Mouse (Mus musculus): Measurements from ENCODE around the gene Timm44.
"Not testable (repeated sequence)": the region's sequence is repeated elsewhere in the genome, so short reads cannot be mapped to it uniquely, and the experiment has no call there.

Gene Timm44

DNA sequence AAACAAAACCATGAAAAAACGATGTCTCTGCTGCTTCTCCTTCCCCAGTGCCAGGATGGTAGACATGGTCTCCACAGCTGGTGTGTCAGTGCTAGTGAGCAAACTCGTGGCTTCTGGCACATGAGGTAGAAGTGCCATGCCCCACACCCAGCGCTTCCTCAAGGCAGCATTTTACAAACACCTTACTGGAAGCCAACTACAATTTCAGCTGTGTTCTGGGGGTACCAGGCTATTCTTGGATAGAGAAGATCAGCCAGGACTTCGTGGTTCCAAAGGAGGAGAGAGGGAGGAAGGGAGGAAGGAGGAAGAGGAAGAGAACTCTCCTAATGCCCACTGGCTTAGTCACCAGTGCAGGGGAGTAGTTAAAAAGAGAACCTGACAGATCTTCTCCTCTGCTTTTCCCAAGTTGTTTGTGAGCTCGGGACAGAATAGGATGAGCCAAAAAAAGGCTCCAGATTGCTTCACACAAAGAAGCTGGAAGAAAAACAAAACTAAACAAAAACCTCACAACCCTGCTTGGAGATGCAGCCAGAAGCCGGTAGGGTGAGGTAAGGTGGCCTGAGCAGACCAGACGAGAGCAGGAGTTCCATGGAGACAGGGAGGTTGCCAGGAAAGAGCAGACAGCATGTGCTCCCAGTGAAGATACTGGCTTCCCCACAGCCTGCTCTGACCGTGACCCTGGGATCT lies 12.5 kb downstream of the Timm44 start:
- no peak for DNase-seq

DNA sequence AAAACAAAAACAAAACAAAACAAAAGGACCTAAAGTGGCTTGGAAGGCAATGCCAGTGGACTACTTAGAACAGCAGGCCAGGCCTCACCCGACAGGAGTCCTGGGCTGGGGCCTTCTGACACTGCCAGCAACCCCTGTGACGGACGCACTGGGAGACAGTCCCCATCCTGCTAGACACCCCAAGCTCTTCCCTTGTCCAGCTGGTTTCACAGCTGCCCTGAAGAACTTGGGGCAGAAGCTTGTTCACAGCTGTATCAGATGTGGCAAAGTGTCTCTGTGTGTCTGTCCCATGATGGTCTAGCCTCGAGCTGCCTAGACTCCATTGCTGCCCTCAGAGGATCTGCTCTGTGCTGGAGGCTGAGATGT lies 15.9 kb downstream of the Timm44 start:
- DNase-seq, result peak; percentile 16

DNA sequence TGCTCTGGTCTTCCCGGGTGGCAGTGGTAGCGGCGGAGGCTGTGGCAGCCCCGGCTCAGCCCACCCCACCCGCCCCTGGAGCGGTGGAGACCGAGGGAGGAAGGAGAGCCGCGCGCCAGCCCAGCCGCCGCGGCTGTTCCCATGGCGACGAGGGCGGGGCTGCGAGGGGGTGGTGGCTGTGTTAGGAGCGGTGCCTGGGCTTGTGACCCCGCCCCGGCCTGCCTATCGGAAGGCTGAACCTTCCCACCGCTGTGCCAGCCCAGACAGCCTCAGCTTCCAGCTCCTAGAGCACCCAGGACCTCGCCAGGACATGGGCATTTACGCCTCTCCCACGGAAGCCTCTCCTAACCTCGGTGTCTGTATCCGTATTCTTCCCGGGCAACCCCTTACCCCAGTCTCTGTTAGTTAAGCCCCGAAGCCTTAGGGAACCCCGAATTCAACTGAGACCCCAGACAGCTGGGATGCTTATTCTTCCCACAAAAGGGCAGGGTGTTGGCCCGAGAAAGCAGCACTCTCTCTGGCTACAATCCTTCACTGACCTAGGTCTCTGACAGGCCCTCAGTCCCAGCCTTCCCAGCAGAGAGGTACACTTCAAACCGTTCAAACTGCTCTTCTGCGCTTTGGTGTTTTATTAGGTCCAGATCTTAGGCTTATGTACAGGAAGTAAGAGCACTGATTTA lies 16.4 kb downstream of the Timm44 start, which contains the start of gene Ctxn1:
TSS of gene Ctxn1 (minus strand) at position 150 of the 680 bp plus-strand sequence.
- DNase-seq, result peak; percentile 71

DNA sequence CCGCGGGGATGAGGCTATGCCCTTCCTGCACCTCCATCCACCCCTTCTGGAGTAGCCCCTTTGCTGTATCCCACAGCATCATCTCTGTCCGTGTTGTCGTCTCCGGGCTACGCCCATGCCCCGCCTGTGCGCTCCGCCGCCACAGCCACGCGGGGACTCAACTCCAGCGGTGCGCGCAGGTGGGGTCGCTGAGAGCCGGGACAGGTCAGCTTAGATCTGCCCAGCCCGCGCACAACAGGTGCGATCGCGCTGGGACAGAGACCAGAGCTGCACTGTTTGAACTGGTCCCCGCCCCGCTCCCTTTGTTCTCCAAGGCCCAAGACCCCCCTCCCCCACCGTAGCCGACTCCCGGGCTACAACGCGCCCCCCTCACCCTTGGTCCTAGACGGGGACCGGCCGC lies 17.0 kb downstream of the Timm44 start:
- peak; percentile 38 for DNase-seq

DNA sequence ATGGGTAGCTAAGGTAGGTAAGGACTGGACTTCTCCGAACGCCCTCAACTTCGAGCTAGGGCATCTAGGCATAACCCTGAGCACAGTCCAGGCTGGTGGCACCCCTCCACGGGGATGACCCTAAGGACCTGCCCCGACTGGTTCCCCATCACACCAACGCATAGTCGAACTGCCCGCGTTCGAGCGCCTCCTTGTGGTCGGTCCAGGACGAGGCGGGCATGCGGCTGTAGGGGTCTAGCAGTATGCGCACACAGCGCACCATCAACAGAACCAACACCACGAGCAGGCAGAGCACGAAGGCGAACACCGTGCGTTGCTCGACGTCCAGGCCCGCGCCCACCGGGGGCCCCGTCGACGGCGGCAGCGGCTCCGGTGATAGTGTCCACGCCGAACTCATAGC lies 17.5 kb downstream of the Timm44 start:
- peak; percentile 62 for DNase-seq

DNA sequence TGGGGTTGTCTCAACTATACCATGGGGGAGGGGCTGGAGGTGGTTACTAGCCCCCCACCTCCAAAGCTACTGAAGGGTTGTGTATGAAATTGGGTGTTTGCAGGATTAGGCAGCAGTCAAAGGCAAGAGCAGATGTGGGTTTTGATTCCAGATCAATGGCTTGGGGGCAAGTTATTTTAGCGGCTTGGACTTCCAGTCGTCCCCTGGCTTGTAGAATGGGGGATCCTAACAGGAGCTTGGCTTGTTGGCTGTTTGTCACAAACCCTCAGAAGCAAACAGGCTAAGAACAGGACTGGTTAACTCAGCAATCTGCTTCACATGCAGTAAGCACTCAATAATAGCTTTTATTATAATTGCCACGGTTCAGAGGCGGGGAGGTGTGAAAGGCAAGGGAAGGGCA lies 18.4 kb downstream of the Timm44 start:
- peak; percentile 13 for DNase-seq

DNA sequence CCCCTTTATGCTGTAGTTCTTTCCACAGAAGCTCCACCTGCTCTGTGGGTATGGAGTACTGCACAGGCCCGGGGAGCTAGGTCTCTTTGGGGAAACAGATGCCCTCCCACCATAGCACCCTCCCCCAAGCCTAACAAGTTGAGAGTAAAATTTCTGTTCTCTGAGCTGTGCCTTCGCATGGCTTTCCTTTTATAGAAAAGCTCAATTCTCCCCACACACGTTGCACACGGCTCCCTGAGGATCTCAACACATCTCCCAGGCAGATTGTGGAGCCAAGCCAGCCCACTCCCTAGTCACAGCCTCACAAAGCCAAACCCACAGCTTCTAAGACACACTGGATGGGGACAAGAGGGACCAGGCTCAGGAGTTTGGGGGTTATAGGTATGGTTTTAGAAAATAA lies 18.8 kb downstream of the Timm44 start:
- peak; percentile 9 for DNase-seq

DNA sequence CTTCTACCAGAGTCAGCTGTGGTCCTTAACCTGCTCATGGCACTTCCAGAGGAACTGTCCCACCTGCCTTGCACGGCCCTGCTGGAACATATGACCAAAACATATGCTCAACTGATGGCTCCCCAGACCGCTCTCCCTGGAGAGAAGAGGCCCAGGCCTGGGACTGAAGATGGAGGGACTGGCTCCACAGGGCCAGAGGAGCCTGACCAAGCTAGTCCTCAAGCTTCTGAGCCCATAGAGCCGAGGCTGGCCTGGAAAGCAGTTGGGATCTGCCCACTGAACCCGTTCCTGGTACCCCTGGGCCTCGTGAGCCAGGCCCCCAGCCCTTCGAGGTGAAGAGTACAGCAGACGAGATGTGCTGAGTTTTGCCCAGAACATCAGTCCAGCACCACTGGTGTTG lies 20.2 kb downstream of the Timm44 start:
- not testable (repeated sequence) for DNase-seq

DNA sequence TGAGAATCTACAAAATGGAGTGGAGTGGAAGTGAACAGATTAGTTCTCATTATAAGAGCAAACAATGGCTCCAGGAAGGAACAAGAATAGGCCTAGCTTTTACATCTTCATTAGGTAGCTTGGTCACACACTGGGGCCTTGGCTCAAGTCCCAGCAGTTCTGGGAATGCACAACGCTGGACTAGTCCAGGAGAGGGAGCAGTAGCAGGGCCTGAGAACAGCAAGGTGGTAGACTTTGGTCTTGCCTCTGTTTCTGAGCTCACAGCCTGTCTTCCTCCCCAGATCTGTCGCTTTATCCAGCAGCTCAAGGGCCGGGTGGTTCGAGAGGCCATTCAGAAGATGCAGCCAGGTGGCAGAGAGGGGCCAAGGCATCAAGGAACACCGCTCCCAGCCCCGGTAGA lies 21.7 kb downstream of the Timm44 start:
- DNase-seq, result peak; percentile 84

DNA sequence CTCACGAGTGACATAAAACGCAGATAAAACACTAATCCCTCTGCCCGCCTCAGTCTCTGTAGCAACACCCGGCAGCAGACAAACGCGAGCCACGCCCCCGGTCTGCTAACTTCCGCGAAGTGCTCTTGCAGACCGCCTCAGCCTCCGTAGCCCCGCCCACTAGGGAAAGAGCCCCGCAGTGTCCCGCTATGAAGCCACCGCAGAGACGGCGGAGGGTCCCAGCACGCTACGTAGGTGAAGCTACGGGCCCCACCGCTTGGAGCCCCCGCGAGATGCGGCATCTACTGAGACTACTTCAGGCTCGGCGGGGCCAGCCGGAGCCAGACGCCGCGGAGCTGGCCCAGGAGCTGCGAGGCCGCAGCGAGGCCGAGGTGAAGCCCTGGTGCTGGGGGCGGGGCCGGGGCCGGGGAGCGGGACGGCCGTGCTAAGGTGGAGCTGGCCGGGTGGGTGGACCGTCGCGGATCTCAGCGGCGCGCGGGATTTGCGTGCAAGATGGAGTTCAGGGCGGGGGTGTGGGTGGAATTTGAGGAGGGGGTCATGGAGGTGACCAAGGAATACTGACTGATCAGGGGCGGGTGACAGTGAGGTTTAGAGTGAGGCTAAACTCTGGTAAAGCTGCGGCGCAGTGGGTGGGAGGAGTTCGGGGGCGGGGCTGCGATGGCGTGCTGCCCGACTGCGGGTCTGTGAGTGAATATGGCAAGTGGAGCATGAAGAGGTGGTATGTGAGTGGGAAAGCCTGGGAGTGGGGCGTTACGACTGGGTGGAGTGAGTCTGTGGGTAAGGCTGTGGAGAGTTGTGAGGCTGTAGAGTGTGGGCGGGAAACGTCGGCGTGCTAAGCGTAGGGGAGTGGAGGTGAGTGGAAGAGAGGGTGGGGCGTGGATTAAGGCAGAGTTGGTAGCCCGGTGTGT lies 22.5 kb downstream of the Timm44 start, which contains the start of gene Snapc2:
TSS of gene Snapc2 (plus strand) at position 147 of the 908 bp plus-strand sequence.
- peak; percentile 91 for DNase-seq

DNA sequence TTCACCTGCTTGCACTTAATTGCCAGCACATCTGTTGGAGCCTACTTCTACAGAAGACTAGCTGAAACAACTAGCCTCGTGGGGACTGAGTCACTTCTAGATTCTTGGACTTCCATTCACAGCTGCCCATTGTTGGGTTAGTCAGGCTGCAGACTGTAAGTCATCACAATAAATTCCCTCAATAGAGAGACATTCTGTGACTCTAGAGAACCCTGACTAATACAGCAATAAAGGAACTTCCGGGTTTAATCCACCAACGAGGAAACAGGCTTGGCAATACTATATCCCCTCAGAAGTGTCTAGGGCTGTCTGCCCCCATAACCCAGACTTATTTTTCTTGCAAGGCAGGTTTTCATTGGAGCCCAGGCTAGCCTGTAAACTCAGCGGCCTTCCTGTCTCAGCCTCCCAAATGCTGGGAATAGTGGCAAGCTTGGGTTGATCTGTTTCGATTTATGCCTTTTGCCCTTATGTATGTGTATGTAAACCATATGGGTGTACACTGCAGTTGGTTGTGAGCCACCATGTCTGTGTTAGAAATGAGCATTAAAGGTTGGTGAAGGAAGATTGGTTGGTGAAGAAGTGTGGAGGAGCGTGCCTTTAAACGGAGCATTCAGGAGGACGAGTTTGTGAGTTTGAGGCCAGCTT lies 23.5 kb downstream of the Timm44 start:
- DNase-seq, result peak; percentile 52

DNA sequence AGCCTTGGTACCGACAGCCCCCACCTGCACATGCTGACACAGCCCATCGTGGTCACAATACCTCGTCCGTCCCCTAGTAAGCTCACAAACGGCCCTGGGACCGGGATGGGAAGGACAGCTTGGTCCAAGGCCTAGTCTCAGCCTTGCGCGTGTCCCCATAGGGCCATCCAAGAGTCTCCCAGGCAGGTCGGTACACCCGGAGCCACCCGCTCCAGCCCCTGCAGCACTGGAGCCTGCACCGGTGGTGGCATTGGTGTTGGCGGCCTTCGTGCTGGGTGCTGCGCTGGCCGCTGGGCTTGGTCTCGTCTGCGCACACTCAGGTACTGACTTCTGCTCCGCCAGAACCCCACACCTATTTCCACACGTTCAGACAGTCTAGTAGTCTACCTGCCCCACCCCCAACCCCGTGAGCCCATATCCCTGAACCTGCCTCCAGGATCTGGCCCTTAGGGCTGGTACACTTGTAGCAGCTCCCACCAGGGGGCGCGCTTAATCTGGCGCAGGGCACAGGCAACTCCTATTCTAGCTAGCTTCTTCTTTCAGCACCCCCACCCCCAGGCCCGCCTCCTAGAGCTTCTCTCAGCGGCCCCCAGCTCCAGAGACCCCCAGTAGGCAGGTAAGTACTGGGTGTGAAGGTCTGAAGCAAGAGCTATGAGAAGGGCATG lies 25.3 kb downstream of the Timm44 start:
- DNase-seq, result peak; percentile 82

DNA sequence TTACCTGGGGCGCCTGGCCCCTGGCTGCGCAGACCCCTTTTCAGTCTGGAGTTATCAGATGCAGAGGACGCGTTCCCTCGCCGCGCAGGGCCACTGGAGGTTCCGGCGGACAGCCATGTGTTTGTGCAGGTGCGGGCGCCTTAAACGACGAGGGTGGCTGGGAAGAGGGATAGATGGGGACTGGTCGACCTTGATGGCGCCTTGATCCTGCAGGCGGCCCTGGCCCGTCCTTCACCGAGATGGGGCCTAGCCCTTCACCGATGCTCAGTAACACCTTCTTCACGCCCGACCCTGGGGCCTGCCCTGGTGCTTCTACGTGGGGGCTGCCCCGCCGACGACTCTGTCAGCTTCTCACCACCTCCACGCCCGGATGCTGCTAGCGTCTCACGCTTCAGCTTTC lies 26.5 kb downstream of the Timm44 start:
- DNase-seq, result no peak

DNA sequence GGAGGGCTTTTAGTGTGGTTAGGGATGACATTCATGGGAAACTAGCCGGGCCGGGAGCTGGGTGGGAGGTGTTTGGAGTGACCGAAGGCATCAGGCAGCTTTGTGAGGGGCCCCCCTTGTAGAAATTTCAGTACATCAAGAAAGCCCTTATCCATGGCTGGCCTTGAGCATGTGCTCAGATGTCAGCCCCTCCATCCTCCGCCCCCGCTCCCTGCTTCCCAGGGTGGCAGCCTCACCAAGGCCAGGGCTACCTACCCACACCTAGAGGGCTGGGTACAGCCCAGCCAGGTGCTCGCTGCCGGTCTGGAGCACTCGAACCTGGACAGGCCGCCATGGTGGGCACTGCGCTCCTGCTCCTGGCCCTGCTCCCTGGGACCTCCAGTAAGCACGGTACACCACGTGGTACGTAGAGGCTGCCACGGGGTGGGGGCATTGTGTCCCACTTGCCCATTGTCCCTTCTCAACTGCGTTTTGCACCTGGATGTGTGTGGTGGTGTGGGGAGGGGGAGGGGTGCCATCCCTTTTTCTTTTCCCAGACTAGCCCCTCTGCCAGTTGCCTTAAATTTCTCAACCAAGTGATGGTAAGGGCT lies 27.7 kb downstream of the Timm44 start, which contains the start of gene Tgfbr3l:
TSS of gene Tgfbr3l (plus strand) at position 264 of the 590 bp plus-strand sequence.
- DNase-seq, result no peak

DNA sequence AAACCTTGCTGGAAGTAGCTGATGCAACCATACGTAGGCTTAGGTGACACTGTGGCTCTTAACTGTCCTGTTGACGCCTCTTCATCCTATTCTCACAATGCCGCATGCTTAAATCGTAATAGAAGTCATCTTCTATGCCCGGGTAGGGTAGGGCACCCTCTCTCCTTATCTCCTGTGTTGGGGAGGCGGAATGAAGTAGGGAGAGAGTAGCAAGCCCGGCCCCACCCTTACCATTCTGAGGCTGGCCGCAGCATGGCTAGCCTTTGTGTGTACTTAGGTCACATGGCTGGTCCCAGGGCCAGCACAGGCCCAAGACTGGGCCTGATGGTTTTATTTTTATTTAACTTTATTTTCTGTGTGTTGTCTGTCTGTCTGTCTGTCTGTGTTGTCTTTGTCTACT lies 28.5 kb downstream of the Timm44 start:
- no peak for DNase-seq

DNA sequence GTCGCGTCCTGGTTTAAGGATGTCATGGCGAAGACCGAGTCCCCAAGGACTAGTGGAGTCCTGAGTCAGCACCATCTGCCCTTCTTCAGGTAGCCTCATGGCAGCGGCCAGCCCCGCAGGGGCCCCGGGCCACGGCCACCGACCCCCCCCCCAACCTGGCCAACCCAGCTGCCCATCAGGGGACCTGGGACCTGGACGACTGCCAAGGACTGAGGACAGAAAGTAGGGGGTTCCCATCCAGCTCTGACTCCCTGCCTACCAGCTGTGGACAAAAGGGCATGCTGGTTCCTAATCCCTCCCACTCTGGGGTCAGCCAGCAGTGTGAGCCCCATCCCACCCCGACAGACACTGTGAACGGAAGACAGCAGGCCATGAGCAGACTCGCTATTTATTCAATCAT lies 30.0 kb downstream of the Timm44 start:
- peak; percentile 16 for DNase-seq

DNA sequence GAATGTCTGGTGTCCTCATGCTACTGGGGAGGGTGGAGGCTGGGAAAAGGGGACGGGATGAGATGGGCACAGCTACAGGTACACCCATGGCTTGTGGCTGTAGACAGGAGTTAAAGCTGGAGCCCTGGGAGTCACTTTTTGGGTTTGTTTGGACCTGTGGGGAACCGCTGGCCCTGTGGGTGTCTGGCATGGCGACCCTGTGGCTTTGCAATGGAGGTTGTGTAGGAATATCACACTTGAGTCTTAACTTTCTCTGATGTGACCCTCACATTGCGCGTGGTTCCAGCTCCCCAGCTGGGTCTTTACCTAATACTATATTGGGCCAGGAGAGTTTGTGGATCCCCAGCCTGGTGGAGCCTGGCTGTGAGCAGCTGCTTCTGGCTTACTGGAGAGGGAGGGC lies 30.7 kb downstream of the Timm44 start:
- DNase-seq, result no peak

DNA sequence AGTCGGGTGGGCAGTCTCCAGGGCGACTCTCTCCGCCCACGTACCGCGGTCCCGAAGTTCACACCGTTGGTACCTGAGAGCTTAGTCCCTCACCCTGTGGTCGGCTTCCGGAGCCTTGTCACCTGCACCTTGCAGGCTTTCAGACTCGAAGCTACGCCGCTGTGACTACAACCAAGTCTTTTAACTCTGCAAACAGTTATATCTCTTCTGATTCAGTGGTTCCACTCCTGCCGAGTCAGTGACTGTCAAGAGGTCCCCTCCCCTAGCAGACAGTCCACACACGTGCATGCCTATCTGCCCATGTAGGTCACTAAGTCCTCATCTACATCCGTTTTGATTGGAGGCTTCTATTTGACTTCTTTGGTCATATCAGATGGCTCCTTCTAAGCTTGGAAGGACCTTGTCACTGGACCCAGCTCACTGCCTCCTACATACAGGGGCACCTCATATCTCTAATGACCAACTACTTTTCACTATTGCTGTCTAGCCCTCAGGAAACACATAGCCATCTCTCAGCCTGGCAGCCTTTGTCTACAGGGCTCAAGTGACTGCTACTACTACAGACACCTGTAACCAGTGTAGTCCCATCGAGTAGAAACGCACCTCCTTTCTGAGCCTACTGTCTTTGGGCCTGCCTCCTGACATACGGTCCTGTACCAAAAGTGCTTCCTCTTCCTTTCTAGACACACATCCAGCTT lies 36.4 kb downstream of the Timm44 start:
- peak; percentile 63 for DNase-seq

DNA sequence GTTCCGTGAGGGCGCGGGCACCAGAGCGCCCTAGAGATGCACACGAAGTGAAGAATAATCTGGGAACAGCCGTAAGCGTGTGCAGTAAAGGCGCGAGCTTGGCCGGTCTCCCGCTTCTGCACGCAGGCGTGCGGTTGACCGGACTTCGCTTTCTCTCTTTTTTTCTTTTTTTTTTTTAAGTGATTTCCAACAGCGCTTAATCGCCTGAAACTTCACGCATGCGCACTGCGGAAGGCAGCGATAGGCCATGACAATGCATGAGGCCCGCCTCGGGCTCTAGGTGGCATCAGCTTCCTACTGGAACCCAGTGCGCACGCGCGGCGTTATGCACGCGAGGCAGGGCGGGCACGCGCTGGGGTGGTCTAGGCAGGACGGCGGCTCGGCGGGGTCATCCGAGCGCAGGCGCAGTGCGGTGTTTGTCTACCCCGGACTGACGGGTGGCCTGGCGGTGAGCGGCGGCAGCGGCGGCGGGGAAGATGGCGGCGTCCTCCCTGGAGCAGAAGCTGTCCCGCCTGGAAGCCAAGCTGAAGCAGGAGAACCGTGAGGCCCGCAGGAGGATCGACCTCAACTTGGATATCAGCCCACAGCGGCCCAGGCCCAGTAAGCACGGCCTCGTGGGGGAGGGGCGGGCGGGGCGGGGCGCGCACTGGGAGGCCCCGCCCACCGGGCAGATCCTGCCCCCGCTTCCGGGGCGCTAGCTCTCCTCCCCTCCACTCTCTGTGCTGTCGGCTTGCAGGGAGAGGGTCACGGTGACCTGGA lies 37.1 kb downstream of the Timm44 start, which contains the start of the genes Map2k7 and Gm49320:
TSS of gene Map2k7 (plus strand) at position 307 of the 759 bp plus-strand sequence.
TSS of gene Gm49320 (plus strand) at position 432 of the 759 bp plus-strand sequence.
- peak; percentile 100 for DNase-seq

DNA sequence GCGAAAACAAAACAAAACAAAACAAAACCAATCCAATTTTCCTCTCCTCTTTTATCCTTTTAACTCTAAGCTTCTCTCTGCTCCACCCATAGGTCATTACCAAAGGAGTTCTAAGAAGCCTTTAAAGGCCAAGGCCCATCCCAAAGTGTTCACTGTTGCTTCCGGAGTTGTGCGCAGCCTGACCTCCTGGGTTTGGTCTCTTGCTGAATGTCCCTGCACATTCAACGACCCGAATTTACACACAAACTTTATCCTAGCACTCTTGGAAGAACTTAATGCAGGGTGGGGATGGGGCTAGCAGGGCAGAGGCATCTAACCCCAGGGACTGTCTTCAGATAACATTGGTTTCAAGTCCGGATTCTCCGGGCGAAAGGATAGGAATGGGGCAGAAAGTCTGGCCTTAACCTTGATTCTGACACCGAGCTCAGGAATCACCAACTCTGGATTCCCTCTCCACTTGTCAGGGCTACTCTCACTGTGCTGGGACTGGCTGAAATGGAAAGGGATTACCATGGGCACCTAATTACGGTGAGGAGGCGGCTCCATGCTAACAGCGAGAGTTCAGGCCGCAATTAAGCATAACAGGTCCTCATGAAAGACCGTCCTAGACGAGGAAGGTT lies 37.8 kb downstream of the Timm44 start:
- DNase-seq, result no peak
